ENCODE assay signal across 8 mouse cellular contexts in the genomic region with DNA sequence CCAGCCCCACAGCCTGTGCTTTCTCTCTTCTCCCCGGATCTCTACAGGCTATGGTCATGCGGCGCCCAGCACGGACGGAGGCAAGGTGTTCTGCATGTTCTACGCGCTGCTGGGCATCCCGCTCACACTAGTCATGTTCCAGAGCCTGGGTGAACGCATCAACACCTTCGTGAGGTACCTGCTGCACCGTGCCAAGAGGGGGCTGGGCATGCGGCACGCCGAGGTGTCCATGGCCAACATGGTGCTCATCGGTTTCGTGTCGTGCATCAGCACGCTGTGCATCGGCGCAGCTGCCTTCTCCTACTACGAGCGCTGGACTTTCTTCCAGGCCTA. TPM values are rescaled to one million over a fixed set of nuclear protein-coding genes. Genes with fewer than 3 reads are reported as not detected.
A peak's percentile ranks its signal among the peaks of the same experiment; 100 is the strongest.
DNase-seq lines count a peak whose midpoint lies in the region; ATAC-seq and TF ChIP-seq lines count a peak whose summit lies in the region.

No protein-coding gene starts in this region.

- H3K9ac ChIP-seq in heart, embryonic 15.5 days: no peak overlapping the region
- 0 out of 2 replicates have a peak overlapping the region, but pooled peaks have one; percentile 52 for H3K9ac ChIP-seq in embryonic facial prominence, embryonic 12.5 days
- H3K9ac ChIP-seq in midbrain, embryonic 11.5 days (ENCODE audit: low read length): no peak overlapping the region; the same call in 1 of the 2 replicates

- peaks cover 43% of the 10 kb centered on the region for H3K4me1 ChIP-seq in heart, embryonic 15.5 days (replicated peaks)
- H3K4me1 ChIP-seq in embryonic facial prominence, embryonic 12.5 days: peaks cover 14% of the 10 kb centered on the region
- peaks cover 11% of the 10 kb centered on the region for H3K4me1 ChIP-seq in midbrain, embryonic 11.5 days (ENCODE audit: control insufficient read depth, insufficient read depth, low read length)
- H3K4me1 ChIP-seq in thymus, adult 2 months (replicated peaks; ENCODE audit: control insufficient read depth, insufficient read depth, low read length): peaks cover 10% of the 10 kb centered on the region; the same call in 1 of the 2 replicates

- H3K4me3 ChIP-seq in heart, embryonic 15.5 days: peak overlapping the region; percentile 35
- H3K4me3 ChIP-seq in embryonic facial prominence, embryonic 12.5 days: peak overlapping the region; percentile 50
- H3K4me3 ChIP-seq in midbrain, embryonic 11.5 days (ENCODE audit: low read depth, low read length): peak overlapping the region; percentile 37; the same call in 1 of the 2 replicates
- H3K4me3 ChIP-seq in thymus, adult 2 months (ENCODE audit: control insufficient read depth, insufficient read depth, low read length): no peak overlapping the region

- TF ChIP-seq CTCF in thymus, adult 2 months (IDR thresholded peaks at IDR 0.05; ENCODE audit: borderline replicate concordance, control insufficient read depth, extremely low read depth, insufficient read depth, low read length, poor library complexity): no peak

- intact Hi-C loops in heart, postnatal 36 days (cut with DNase I): no loop called here
- intact Hi-C loops in left cerebral cortex, postnatal 25 days (cut with DNase I): no loop called here

- TF ChIP-seq POLR2A in thymus, adult 2 months (IDR thresholded peaks at IDR 0.05; ENCODE audit: control insufficient read depth, extremely low read depth, insufficient read depth, low read length, poor library complexity): no peak

- H3K27ac ChIP-seq in heart, embryonic 15.5 days: no peak overlapping the region
- H3K27ac ChIP-seq in embryonic facial prominence, embryonic 12.5 days: no peak overlapping the region
- no peak overlapping the region for H3K27ac ChIP-seq in midbrain, embryonic 11.5 days (ENCODE audit: low read depth, low read length)
- H3K27ac ChIP-seq in thymus, adult 2 months (ENCODE audit: control insufficient read depth, insufficient read depth, low read length): no peak overlapping the region

- no peaks in the 10 kb centered on the region for H3K36me3 ChIP-seq in heart, embryonic 15.5 days
- H3K36me3 ChIP-seq in embryonic facial prominence, embryonic 12.5 days: no peaks in the 10 kb centered on the region
- no peaks in the 10 kb centered on the region for H3K36me3 ChIP-seq in midbrain, embryonic 11.5 days (ENCODE audit: control insufficient read depth, insufficient read depth, low read length)
- no peaks in the 10 kb centered on the region for H3K36me3 ChIP-seq in thymus, adult 2 months (ENCODE audit: control insufficient read depth, insufficient read depth, low read length)

- H3K27me3 ChIP-seq in heart, embryonic 15.5 days: peaks cover 25% of the 10 kb centered on the region
- H3K27me3 ChIP-seq in embryonic facial prominence, embryonic 12.5 days: peaks cover 30% of the 10 kb centered on the region
- peaks cover 26% of the 10 kb centered on the region for H3K27me3 ChIP-seq in midbrain, embryonic 11.5 days (ENCODE audit: control insufficient read depth, insufficient read depth, low read length)
- H3K27me3 ChIP-seq in thymus, adult 2 months (ENCODE audit: control insufficient read depth, insufficient read depth, low read length): peaks cover 9% of the 10 kb centered on the region

- DNase-seq in heart, postnatal 36 days: no peak
- DNase-seq in midbrain, embryonic 11.5 days (ENCODE audit: low spot score, missing footprints): no peak
- no peak for DNase-seq in ovary, adult 18-20 months (ENCODE audit: low spot score)
- no peak for DNase-seq in thymus, adult 2 months
- DNase-seq in left cerebral cortex, postnatal 25 days (ENCODE audit: low spot score in 2 of 2): no peak

- WGBS in heart, embryonic 15.5 days: 54% methylated on average over 22 of the region's 22 CpGs
- 48% methylated on average over 22 of the region's 22 CpGs for whole genome bisulfite sequencing in embryonic facial prominence, embryonic 12.5 days
- 43% methylated on average over 22 of the region's 22 CpGs for WGBS in midbrain, embryonic 11.5 days
- 69% methylated on average over 22 of the region's 22 CpGs for WGBS in thymus, adult 2 months

- peak overlapping the region; percentile 73 for H3K4me2 ChIP-seq in heart, embryonic 15.5 days
- peak overlapping the region; percentile 97 for H3K4me2 ChIP-seq in embryonic facial prominence, embryonic 12.5 days (replicated peaks)
- H3K4me2 ChIP-seq in midbrain, embryonic 11.5 days: peak overlapping the region; percentile 73

- no peak for ATAC-seq in heart, embryonic 15.5 days (replicated peaks; ENCODE audit: insufficient number of reproducible peaks, insufficient read depth, low FRiP score, low read depth)
- no peak; the same call in 1 of the 2 replicates for ATAC-seq in embryonic facial prominence, embryonic 12.5 days (ENCODE audit: insufficient number of reproducible peaks, insufficient read depth, low FRiP score, low TSS enrichment)
- 0 out of 2 replicates have a peak, but pooled peaks have one; percentile 3 for ATAC-seq in granulocyte monocyte progenitor cell, adult 5-6 weeks (replicated peaks; ENCODE audit: poor library complexity, severe bottlenecking)
- peak; percentile 16; the same call in 1 of the 2 replicates for ATAC-seq in midbrain, embryonic 11.5 days (ENCODE audit: low FRiP score)

- H3K9me3 ChIP-seq in heart, embryonic 15.5 days (replicated peaks): no peaks in the 10 kb centered on the region
- H3K9me3 ChIP-seq in embryonic facial prominence, embryonic 12.5 days: no peaks in the 10 kb centered on the region
- no peaks in the 10 kb centered on the region for H3K9me3 ChIP-seq in midbrain, embryonic 11.5 days (ENCODE audit: control insufficient read depth, low read length)

RNA-seq across cellular contexts. Expression of a gene that starts 25.9 kb away (rescaled TPM):
- polyA plus RNA-seq in heart, embryonic 15.5 days (2015; fragmentation: Nextera tagmentation; extraction: Ambion mirVana): 22.2 and 28.2 TPM in 2 replicates
- total RNA-seq in heart, postnatal 36 days (2021): 10 to 100 TPM; 50.0 to 53.3 TPM
- 24.4 and 24.7 TPM in 2 replicates for polyA plus RNA-seq in embryonic facial prominence, embryonic 12.5 days (2016; fragmentation: Nextera tagmentation; extraction: Ambion mirVana)
- total RNA-seq in granulocyte monocyte progenitor cell, adult 5-6 weeks (2014; fragmentation: Nextera tagmentation): 11.8 and 15.4 TPM in 2 replicates
- 2.8 and 6.6 TPM in 2 replicates for total RNA-seq in granulocyte monocyte progenitor cell, adult 5-6 weeks (2017)
- 22.6 and 28.4 TPM in 2 replicates for polyA plus RNA-seq in midbrain, embryonic 11.5 days (2014; fragmentation: Nextera tagmentation; extraction: Ambion mirVana)
- 71.8 and 88.0 TPM in 2 replicates for polyA plus RNA-seq in thymus, adult 2 months (2012; rRNA removed)
- total RNA-seq in left cerebral cortex, postnatal 25 days (2021): 10 to 100 TPM; 40.5 to 40.9 TPM

RNA-seq across cellular contexts. Expression of a gene that starts 33.8 kb away (rescaled TPM):
- polyA plus RNA-seq in heart, embryonic 15.5 days (2015; fragmentation: Nextera tagmentation; extraction: Ambion mirVana): 16.5 and 27.5 TPM in 2 replicates
- total RNA-seq in heart, postnatal 36 days (2021): 100 to 1,000 TPM; 234 to 245 TPM
- 0.87 and 1.1 TPM in 2 replicates for polyA plus RNA-seq in embryonic facial prominence, embryonic 12.5 days (2016; fragmentation: Nextera tagmentation; extraction: Ambion mirVana)
- total RNA-seq in granulocyte monocyte progenitor cell, adult 5-6 weeks (2014; fragmentation: Nextera tagmentation): not detected in 2 replicates
- total RNA-seq in granulocyte monocyte progenitor cell, adult 5-6 weeks (2017): not detected in 2 replicates
- polyA plus RNA-seq in midbrain, embryonic 11.5 days (2014; fragmentation: Nextera tagmentation; extraction: Ambion mirVana): 0.27 and 0.50 TPM in 2 replicates
- polyA plus RNA-seq in thymus, adult 2 months (2012; rRNA removed): 22.7 and 27.7 TPM in 2 replicates
- total RNA-seq in left cerebral cortex, postnatal 25 days (2021): 10 to 100 TPM; 21.3 to 21.6 TPM

RNA-seq across cellular contexts. Expression of a gene that starts 44.8 kb away (rescaled TPM):
- 210 and 218 TPM in 2 replicates for polyA plus RNA-seq in heart, embryonic 15.5 days (2015; fragmentation: Nextera tagmentation; extraction: Ambion mirVana)
- 10 to 100 TPM; 49.5 to 55.2 TPM for total RNA-seq in heart, postnatal 36 days (2021)
- 349 and 350 TPM in 2 replicates for polyA plus RNA-seq in embryonic facial prominence, embryonic 12.5 days (2016; fragmentation: Nextera tagmentation; extraction: Ambion mirVana)
- total RNA-seq in granulocyte monocyte progenitor cell, adult 5-6 weeks (2014; fragmentation: Nextera tagmentation): 78.6 and 110 TPM in 2 replicates
- total RNA-seq in granulocyte monocyte progenitor cell, adult 5-6 weeks (2017): 84.8 and 124 TPM in 2 replicates
- polyA plus RNA-seq in midbrain, embryonic 11.5 days (2014; fragmentation: Nextera tagmentation; extraction: Ambion mirVana): 398 and 399 TPM in 2 replicates
- polyA plus RNA-seq in thymus, adult 2 months (2012; rRNA removed): 161 and 208 TPM in 2 replicates
- 1 to 10 TPM; 6.7 to 8.0 TPM for total RNA-seq in left cerebral cortex, postnatal 25 days (2021)

Comparison
In these comparisons a context has a peak if more than half of its experiments do, and no peak if none do; other contexts are left out.
1. ATAC-seq: peak in granulocyte monocyte progenitor cell, adult 5-6 weeks (single experiment) and midbrain, embryonic 11.5 days (single experiment); none in heart, embryonic 15.5 days (single experiment) and embryonic facial prominence, embryonic 12.5 days (single experiment).
2. Peak in every context shown above with its lines, with median percentiles within 50 percentile points of each other: H3K4me2 ChIP-seq.